Mouse (Mus musculus) limb, embryonic 14.5 days (tissue): ENCODE results near the gene Guca1a. TPM values are rescaled to one million over a fixed set of nuclear protein-coding genes. Genes with fewer than 3 reads are reported as not detected.

ENCODE experiments used
- ATAC-seq: fragments of 200-750 bp; cut with Nextera tagmentation; 2 replicates; pipeline ENCODE4 v1.8.0; 2017; ENCODE audit warnings: low read depth, moderate number of reproducible peaks, moderate TSS enrichment; ENCODE audit not compliant: low FRiP score
- DNase-seq: peaks from one replicate; pipeline ENCODE4 v3.0.0-alpha.2; 2015; ENCODE audit warnings: low spot score
- H3K27ac ChIP-seq: fragments of 300-500 bp; sonication (generic); replicated peaks from 2 replicates; pipeline ENCODE4 v1.5.1; 2014; ENCODE audit warnings: low read depth, mild to moderate bottlenecking, low read length, moderate library complexity, mixed read lengths
- H3K27me3 ChIP-seq: fragments of 300-500 bp; sonication (generic); 2 replicates; pipeline ENCODE4 v1.6.1; 2014; ENCODE audit warnings: low read length, mixed read lengths; ENCODE audit not compliant: control insufficient read depth, insufficient read depth
- H3K36me3 ChIP-seq: fragments of 300-500 bp; sonication (generic); 2 replicates; pipeline ENCODE4 v1.6.1; 2014; ENCODE audit warnings: mild to moderate bottlenecking, low read length, moderate library complexity, mixed read lengths; ENCODE audit not compliant: control insufficient read depth, insufficient read depth
- H3K4me1 ChIP-seq: fragments of 300-500 bp; sonication (generic); 2 replicates; pipeline ENCODE4 v1.6.1; 2014; ENCODE audit warnings: antibody characterized with exemption, low read length, mixed read lengths; ENCODE audit not compliant: control insufficient read depth, insufficient read depth
- H3K4me2 ChIP-seq: fragments of 300-500 bp; sonication (generic); replicated peaks from 2 replicates; pipeline ENCODE4 v1.6.1; 2014; ENCODE audit warnings: low read depth, mild to moderate bottlenecking, low read length, moderate library complexity; ENCODE audit not compliant: severe bottlenecking
- H3K4me3 ChIP-seq: fragments of 300-500 bp; sonication (generic); replicated peaks from 2 replicates; pipeline ENCODE4 v1.5.1; 2014; ENCODE audit warnings: low read length
- H3K9ac ChIP-seq: fragments of 300-500 bp; sonication (generic); 2 replicates; pipeline ENCODE4 v1.6.1; 2014; ENCODE audit warnings: mild to moderate bottlenecking, low read depth, low read length, moderate library complexity; ENCODE audit not compliant: severe bottlenecking
- H3K9me3 ChIP-seq: fragments of 300-500 bp; sonication (generic); 2 replicates; pipeline ENCODE4 v1.6.1; 2016; ENCODE audit warnings: low read length; ENCODE audit not compliant: control insufficient read depth
- POLR2A ChIP-seq: fragments of 200-500 bp; IDR thresholded peaks from 2 replicates; pipeline ENCODE4 v1.8.0; 2012; ENCODE audit warnings: inconsistent platforms, mild to moderate bottlenecking, moderate library complexity, borderline replicate concordance; ENCODE audit not compliant: insufficient read depth, insufficient read length; ENCODE audit errors: extremely low read depth
- WGBS: fragments of 180-500 bp; shearing (Covaris S2); extraction: QIAGEN DNeasy Blood & Tissue Kit; methylation state at CpG from one replicate; pipeline ENCODE4 v1.1.7; 2014; 5-methylcytosine and 5-hydroxymethylcytosine counted together
- polyA plus RNA-seq, 2 experiments: library from polyadenylated mRNA; depleted of rRNA in 1 of 2; stranded (reverse) in 1 of 2; unstranded in 1 of 2; fragments of >200 nt; fragmentation: Nextera tagmentation in 1 of 2; extraction: Ambion mirVana in 1 of 2; gene quantifications; 2 replicates each; pipeline versions ENCODE4 v1.2.1 to v1.2.3; 2012 to 2014

Gene Guca1a
- polyA plus RNA-seq, 2 experiments: 3.9 to 6.4 TPM

DNA sequence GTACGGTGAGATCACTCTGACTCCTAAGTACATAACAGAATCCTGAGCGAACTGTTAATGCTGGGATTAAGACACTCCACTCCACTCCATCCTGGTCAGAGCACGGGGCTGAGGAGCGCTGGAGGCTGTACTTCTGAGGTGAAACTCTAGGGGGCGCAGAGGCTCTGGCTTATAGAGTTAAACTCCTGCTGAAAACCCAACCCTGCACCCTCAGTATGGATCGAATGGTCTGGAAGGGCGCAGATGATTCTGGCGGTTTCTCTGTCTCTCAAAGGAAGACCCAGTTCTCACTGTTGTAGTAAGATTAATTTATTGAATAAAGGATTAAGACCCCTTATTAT lies 8.1 kb upstream of the Guca1a start:
- no peak overlapping the region for H3K9ac ChIP-seq
- no peaks in the 10 kb centered on the region for H3K4me1 ChIP-seq
- H3K4me3 ChIP-seq: no peak overlapping the region
- 0 out of 2 replicates have a peak, but pooled peaks have one; percentile 29 for ATAC-seq
- no peak overlapping the region for H3K27ac ChIP-seq
- H3K27me3 ChIP-seq: peaks cover 17% of the 10 kb centered on the region
- WGBS: 27% methylated on average over 8 of the region's 8 CpGs
- H3K9me3 ChIP-seq: no peaks in the 10 kb centered on the region
- DNase-seq: peak; percentile 82
- no peak for TF ChIP-seq POLR2A
- no peaks in the 10 kb centered on the region for H3K36me3 ChIP-seq
- no peak overlapping the region for H3K4me2 ChIP-seq

- ATAC-seq (no peak), DNase-seq (no peak)
- WGBS: 54% methylated on average over 10 of the region's 10 CpGs
- no peak overlapping the region for H3K27ac ChIP-seq
- TF ChIP-seq POLR2A: no peak
- H3K4me1 ChIP-seq: no peaks in the 10 kb centered on the region
- no peak overlapping the region for H3K4me2 ChIP-seq
- no peaks in the 10 kb centered on the region for H3K36me3 ChIP-seq
- peaks cover 17% of the 10 kb centered on the region for H3K27me3 ChIP-seq
- H3K4me3 ChIP-seq: no peak overlapping the region
- no peak overlapping the region for H3K9ac ChIP-seq
- no peaks in the 10 kb centered on the region for H3K9me3 ChIP-seq
Observed at GRCm38 (mm10) chr17:47407717-47408557, 7.6 kb upstream of the Guca1a start.

DNA sequence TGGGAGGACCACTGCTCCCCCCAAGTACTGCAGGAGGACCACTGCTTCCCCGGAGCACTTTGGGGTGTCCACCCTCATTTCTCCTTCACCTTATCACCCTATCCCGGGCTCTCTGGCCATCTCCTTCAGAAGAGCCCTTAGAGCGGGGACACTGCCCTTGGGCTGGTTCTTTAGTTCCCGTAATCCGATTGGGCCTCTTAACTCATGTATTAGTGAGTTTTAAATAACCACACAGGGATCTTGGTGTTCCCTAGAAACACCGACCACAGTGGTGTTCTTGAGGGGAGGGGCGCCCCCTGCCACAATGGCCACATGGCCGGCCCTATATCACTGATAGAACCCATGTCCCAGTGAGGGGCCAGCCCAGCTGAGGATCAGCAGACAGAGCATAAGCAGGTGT lies 1.3 kb downstream of the Guca1a start:
- H3K4me1 ChIP-seq: peaks cover 6% of the 10 kb centered on the region; the same call in 1 of the 2 replicates
- no peaks in the 10 kb centered on the region for H3K36me3 ChIP-seq
- H3K4me2 ChIP-seq: no peak overlapping the region
- H3K9ac ChIP-seq: no peak overlapping the region
- H3K27ac ChIP-seq: no peak overlapping the region
- no peak for TF ChIP-seq POLR2A
- H3K9me3 ChIP-seq: no peaks in the 10 kb centered on the region
- WGBS: 85% methylated on average over 8 of the region's 8 CpGs
- H3K4me3 ChIP-seq: no peak overlapping the region
- ATAC-seq (no peak), DNase-seq (no peak)
- H3K27me3 ChIP-seq: peaks cover 23% of the 10 kb centered on the region

DNA sequence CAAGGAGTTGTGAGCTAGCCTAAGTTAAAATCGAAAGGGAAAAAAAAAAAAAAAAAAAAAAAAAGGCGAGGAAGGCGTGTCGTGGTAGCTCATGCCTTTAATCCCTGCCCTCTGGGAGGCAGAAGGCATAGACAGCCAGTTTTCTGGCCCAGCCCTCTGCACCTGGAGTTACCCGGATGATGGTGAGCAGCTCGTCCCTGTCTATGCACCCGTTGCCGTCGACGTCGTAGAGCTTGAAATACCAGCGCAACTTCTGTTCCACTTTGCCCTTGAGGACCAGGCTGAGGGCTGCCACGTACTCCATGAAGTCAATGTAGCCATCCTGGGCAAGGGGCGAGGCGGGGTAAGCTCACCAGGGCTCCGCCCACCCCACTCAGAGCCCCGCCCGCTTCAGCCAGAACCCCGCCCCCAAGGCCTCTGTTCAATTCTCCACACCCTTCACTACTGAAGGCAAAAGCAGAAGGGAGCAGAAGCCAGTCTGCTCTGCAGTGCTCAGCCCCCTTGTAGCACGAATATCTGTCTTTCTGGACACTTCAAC lies 4.9 kb downstream of the Guca1a start:
- ATAC-seq (peak; percentile 62; the same call in 1 of the 2 replicates), DNase-seq (peak; percentile 54)
- Histone ChIP-seq H3K27ac (no peak overlapping the region), H3K4me2 (peak overlapping the region; percentile 46), H3K9ac (0 out of 2 replicates have a peak overlapping the region, but pooled peaks have one; percentile 21), H3K4me3 (peak overlapping the region; percentile 32), H3K36me3 (no peaks in the 10 kb centered on the region), H3K27me3 (peaks cover 25% of the 10 kb centered on the region), H3K9me3 (no peaks in the 10 kb centered on the region), H3K4me1 (peaks cover 6% of the 10 kb centered on the region; the same call in 1 of the 2 replicates)
- no peak for TF ChIP-seq POLR2A
- WGBS: 6% methylated on average over 17 of the region's 20 CpGs

DNA sequence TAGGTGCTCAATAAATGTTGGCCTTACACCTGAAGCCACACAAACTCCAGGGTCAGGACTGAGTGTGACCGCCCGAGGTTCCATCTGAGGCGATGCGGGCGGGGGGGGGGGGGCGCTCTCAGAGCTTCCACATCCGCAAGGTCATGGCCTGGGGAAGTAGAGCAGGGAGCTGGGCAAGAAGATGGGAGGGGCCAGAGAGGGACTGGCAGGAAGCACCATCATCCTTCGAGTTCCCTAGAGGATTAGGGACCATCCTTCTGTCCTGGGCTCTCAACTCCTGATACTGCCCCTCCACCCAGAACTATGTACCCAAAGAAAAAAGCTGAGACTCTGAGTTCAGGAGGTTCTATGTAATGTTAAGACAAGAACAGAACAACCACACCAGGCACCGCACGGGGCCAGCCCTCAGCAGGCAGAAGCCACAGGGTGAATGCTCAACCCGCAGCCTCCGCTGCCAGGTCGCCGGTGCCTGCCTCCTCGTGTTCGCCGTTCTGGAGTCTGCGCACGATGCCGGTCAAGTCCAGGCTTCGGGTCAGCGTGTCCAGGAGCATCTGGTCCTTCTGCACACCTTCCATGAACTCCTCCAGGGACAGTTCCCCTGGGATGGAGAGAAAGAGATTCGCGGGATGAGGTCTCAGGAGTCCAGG lies 6.0 kb downstream of the Guca1a start:
- H3K27me3 ChIP-seq: peaks cover 25% of the 10 kb centered on the region
- no peaks in the 10 kb centered on the region for H3K36me3 ChIP-seq
- peaks cover 6% of the 10 kb centered on the region; the same call in 1 of the 2 replicates for H3K4me1 ChIP-seq
- ATAC-seq (no peak), DNase-seq (no peak)
- no peak overlapping the region for H3K27ac ChIP-seq
- H3K9ac ChIP-seq: peak overlapping the region; percentile 21; the same call in 1 of the 2 replicates
- H3K4me3 ChIP-seq: peak overlapping the region; percentile 32
- peak overlapping the region; percentile 46 for H3K4me2 ChIP-seq
- WGBS: 24% methylated on average over 24 of the region's 24 CpGs
- TF ChIP-seq POLR2A: no peak
- H3K9me3 ChIP-seq: no peaks in the 10 kb centered on the region
